Mouse (Mus musculus) forebrain, embryonic 11.5 days (tissue): Measurements from ENCODE around the gene Ireb2. TPM values are rescaled to one million over a fixed set of nuclear protein-coding genes. Genes with fewer than 3 reads are reported as not detected.
"Not testable (repeated sequence)": the region's sequence is repeated elsewhere in the genome, so short reads cannot be mapped to it uniquely, and the experiment has no call there.

Source experiments
- ATAC-seq: fragments of 200-750 bp; cut with Nextera tagmentation; replicated peaks from 2 replicates; pipeline ENCODE4 v1.8.0; 2017; ENCODE audit warnings: moderate TSS enrichment; ENCODE audit not compliant: low FRiP score
- DNase-seq: peaks from one replicate; pipeline ENCODE4 v3.0.0-alpha.2; 2017; ENCODE audit warnings: low spot score
- H3K27ac ChIP-seq: fragments of 300-500 bp; sonication (generic); 2 replicates; pipeline ENCODE4 v1.5.1; 2014; ENCODE audit warnings: low read depth, low read length
- H3K27me3 ChIP-seq: fragments of 300-500 bp; sonication (generic); 2 replicates; pipeline ENCODE4 v1.6.1; 2014; ENCODE audit warnings: mild to moderate bottlenecking, low read length, mixed read lengths; ENCODE audit not compliant: control insufficient read depth, insufficient read depth
- H3K36me3 ChIP-seq: fragments of 300-500 bp; sonication (generic); 2 replicates; pipeline ENCODE4 v1.6.1; 2014; ENCODE audit warnings: mild to moderate bottlenecking, low read length, moderate library complexity, mixed read lengths; ENCODE audit not compliant: control insufficient read depth, insufficient read depth
- H3K4me1 ChIP-seq: fragments of 300-500 bp; sonication (generic); replicated peaks from 2 replicates; pipeline ENCODE4 v1.6.1; 2014; ENCODE audit warnings: low read length, mixed read lengths; ENCODE audit not compliant: control insufficient read depth, insufficient read depth
- H3K4me2 ChIP-seq: fragments of 300-500 bp; sonication (generic); 2 replicates; pipeline ENCODE4 v1.6.1; 2014; ENCODE audit warnings: low read depth, mild to moderate bottlenecking, low read length, moderate library complexity, mixed read lengths; ENCODE audit not compliant: severe bottlenecking
- H3K4me3 ChIP-seq: fragments of 300-500 bp; sonication (generic); 2 replicates; pipeline ENCODE4 v1.5.1; 2014; ENCODE audit warnings: low read depth, low read length
- H3K9ac ChIP-seq: fragments of 300-500 bp; sonication (generic); 2 replicates; pipeline ENCODE4 v1.6.1; 2014; ENCODE audit warnings: low read length
- H3K9me3 ChIP-seq: fragments of 300-500 bp; sonication (generic); 2 replicates; pipeline ENCODE4 v1.6.1; 2016; ENCODE audit warnings: low read length, mixed read lengths; ENCODE audit not compliant: control insufficient read depth
- WGBS: fragments of 180-500 bp; shearing (Covaris S2); extraction: QIAGEN DNeasy Blood & Tissue Kit; methylation state at CpG from one replicate; pipeline ENCODE4 v1.1.7; 2014; 5-methylcytosine and 5-hydroxymethylcytosine counted together
- polyA plus RNA-seq: library from polyadenylated mRNA; unstranded; fragments of >200 nt; fragmentation: Nextera tagmentation; extraction: Ambion mirVana; gene quantifications from 2 replicates; pipeline ENCODE4 v1.2.1, GENCODE M21; 2014

Gene Ireb2
- 60.1 and 72.5 TPM in 2 replicates for polyA plus RNA-seq

- H3K9me3 ChIP-seq: no peaks in the 10 kb centered on the region
- H3K27me3 ChIP-seq: no peaks in the 10 kb centered on the region
- H3K36me3 ChIP-seq: peaks cover 2% of the 10 kb centered on the region; the same call in 1 of the 2 replicates
- DNase-seq: peak; percentile 100
- peak within 1 kb of the TSS; percentile 70 for H3K4me2 ChIP-seq
- peak within 1 kb of the TSS; percentile 94 for H3K4me3 ChIP-seq
- peak within 1 kb of the TSS; percentile 97 for H3K9ac ChIP-seq
- peak within 1 kb of the TSS; percentile 87 for H3K27ac ChIP-seq
- H3K4me1 ChIP-seq: peaks cover 9% of the 10 kb centered on the region
- ATAC-seq: peak; percentile 97
- under 1% methylated on average over 72 of the region's 72 CpGs for WGBS
Observed at GRCm38 (mm10) chr9:54863363-54864281, at the start of gene Ireb2. Ireb2 (plus strand) TSS chr9:54863789.

- DNase-seq: no peak
- no peak for ATAC-seq
- 59% methylated on average over 10 of the region's 10 CpGs for WGBS
Observed at GRCm38 (mm10) chr9:54816508-54817201, 46.9 kb upstream of the Ireb2 start.

GRCm38 (mm10) chr9:54821442-54822100, 42.0 kb upstream of the Ireb2 start:
- no peak overlapping the region for H3K9ac ChIP-seq
- ATAC-seq: peak; percentile 56; the same call in 1 of the 2 replicates
- no peaks in the 10 kb centered on the region for H3K36me3 ChIP-seq
- H3K27ac ChIP-seq: no peak overlapping the region
- H3K4me1 ChIP-seq: no peaks in the 10 kb centered on the region
- peak; percentile 62 for DNase-seq
- 57% methylated on average over 5 of the region's 5 CpGs for WGBS
- H3K4me2 ChIP-seq: no peak overlapping the region
- H3K9me3 ChIP-seq: no peaks in the 10 kb centered on the region
- H3K27me3 ChIP-seq: no peaks in the 10 kb centered on the region
- no peak overlapping the region for H3K4me3 ChIP-seq

More at GRCm38 (mm10) chr9:54816508-54817201, 46.9 kb upstream of the Ireb2 start:
- no peak overlapping the region for H3K9ac ChIP-seq
- no peaks in the 10 kb centered on the region for H3K36me3 ChIP-seq
- no peak overlapping the region for H3K27ac ChIP-seq
- no peaks in the 10 kb centered on the region for H3K9me3 ChIP-seq
- no peaks in the 10 kb centered on the region for H3K27me3 ChIP-seq
- no peaks in the 10 kb centered on the region for H3K4me1 ChIP-seq
- no peak overlapping the region for H3K4me2 ChIP-seq
- no peak overlapping the region for H3K4me3 ChIP-seq

DNA sequence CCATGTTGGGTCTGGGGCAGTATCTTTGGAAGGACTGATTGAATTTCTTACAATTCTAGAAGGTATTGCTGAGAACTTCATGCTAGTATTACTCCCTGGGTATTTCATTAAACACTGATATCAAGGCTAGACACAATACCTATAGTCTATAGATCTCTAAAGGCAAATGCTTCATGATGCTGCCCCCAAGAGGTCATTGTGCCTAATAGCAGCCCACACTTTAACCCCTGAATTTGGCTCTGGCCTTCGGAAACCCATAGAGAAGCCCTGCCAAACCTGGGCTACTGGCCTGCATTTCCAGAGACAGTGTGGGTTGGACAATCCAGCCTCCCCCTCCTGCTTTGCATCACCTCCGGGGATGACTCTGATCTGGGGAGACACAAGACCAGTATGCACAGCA, 33.8 kb upstream of the Ireb2 start:
- ATAC-seq (no peak), DNase-seq (no peak)
- Histone ChIP-seq H3K9ac (no peak overlapping the region), H3K4me3 (no peak overlapping the region), H3K27me3 (no peaks in the 10 kb centered on the region), H3K9me3 (no peaks in the 10 kb centered on the region), H3K36me3 (no peaks in the 10 kb centered on the region), H3K4me2 (no peak overlapping the region), H3K4me1 (no peaks in the 10 kb centered on the region), H3K27ac (no peak overlapping the region)
- 35% methylated on average over 2 of the region's 2 CpGs for WGBS

- peak; percentile 65 for DNase-seq
- no peaks in the 10 kb centered on the region for H3K36me3 ChIP-seq
- no peaks in the 10 kb centered on the region for H3K9me3 ChIP-seq
- no peak overlapping the region for H3K4me3 ChIP-seq
- H3K4me2 ChIP-seq: no peak overlapping the region
- H3K4me1 ChIP-seq: no peaks in the 10 kb centered on the region
- H3K27me3 ChIP-seq: no peaks in the 10 kb centered on the region
- ATAC-seq: no peak
- 43% methylated on average over 3 of the region's 3 CpGs for WGBS
- H3K9ac ChIP-seq: no peak overlapping the region
- H3K27ac ChIP-seq: no peak overlapping the region
Observed at GRCm38 (mm10) chr9:54830624-54831023, 33.0 kb upstream of the Ireb2 start.

DNA sequence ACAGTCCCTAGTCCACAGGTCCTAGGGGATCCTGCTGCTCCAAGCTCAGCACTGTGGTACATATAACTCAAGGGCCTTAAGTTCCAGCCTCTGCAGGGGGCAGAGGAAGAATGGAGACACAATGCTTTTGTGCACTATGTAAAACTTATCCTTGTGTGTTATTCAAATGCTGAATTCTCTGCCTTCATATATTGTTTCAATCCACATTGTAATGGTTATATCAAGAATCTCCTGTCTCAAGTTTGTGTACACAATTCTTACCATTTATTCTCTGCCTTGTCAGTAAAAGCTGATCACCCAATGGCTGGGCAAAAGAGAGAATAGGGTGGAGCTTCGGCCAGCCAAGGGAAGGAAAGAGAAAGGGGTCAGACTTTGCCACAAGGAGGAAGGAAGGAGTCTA, 29.8 kb upstream of the Ireb2 start:
- no peak for DNase-seq
- 73% methylated on average over 1 of the region's 1 CpGs for WGBS
- no peaks in the 10 kb centered on the region for H3K9me3 ChIP-seq
- no peaks in the 10 kb centered on the region for H3K4me1 ChIP-seq
- no peak overlapping the region for H3K4me2 ChIP-seq
- no peak overlapping the region for H3K4me3 ChIP-seq
- ATAC-seq: no peak
- H3K27me3 ChIP-seq: no peaks in the 10 kb centered on the region
- no peaks in the 10 kb centered on the region for H3K36me3 ChIP-seq
- H3K27ac ChIP-seq: no peak overlapping the region
- H3K9ac ChIP-seq: no peak overlapping the region

DNA sequence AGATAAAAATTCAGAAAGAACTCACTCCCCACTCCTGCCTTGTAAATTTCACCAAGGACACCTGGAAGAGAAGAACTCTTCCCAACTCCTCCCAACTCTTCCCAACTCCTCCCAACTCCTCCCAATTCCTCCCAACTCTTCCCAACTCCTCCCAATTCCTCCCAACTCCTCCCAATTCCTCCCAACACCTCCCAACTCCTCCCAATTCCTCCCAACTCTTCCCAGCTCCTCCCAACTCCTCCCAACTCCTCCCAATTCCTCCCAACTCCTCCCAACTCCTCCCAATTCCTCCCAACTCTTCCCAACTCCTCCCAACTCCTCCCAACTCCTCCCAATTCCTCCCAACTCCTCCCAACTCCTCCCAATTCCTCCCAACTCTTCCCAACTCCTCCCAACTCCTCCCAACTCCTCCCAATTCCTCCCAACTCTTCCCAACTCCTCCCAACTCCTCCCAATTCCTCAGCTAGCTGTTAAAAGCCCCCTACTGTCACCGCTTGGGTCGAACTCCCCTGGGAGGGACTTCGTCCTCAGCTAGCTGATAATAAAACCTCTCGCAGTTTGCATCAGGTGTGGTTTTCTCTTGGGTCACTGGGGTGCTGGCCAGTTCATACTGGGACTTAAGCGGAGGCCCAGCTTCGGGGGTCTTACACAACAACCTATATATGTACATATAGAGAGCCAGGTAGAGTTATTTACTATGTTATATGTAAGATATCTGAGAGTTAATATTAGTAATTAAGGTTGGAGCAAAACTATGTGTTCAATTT, 27.5 kb upstream of the Ireb2 start:
- H3K9me3 ChIP-seq, H3K4me1 ChIP-seq, H3K36me3 ChIP-seq, H3K4me3 ChIP-seq, DNase-seq, H3K27me3 ChIP-seq, H3K27ac ChIP-seq, H3K4me2 ChIP-seq, ATAC-seq, H3K9ac ChIP-seq: not testable (repeated sequence)
- WGBS: 89% methylated on average over 6 of the region's 6 CpGs

DNA sequence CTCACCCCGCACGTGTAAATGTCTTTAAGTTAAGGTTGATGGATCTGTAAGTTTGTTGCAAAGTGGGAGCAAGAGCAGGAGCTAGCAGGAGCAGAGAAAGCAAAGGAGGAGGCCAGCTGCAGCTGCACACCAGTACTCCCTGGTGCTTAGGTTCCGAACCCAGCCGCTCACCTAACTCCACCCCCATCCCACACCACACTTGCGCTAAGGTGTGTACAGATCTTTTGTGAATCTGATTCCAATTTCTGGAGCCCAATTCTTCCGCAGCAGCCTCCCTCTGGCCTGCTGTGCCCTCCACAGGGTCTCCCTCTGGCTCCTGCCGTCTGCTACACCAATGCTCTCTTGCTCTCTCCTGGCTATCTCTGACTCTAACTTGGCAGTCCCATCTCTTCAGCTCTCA, 25.8 kb upstream of the Ireb2 start:
- Histone ChIP-seq H3K4me1 (no peaks in the 10 kb centered on the region), H3K27ac (no peak overlapping the region), H3K4me3 (no peak overlapping the region), H3K4me2 (no peak overlapping the region), H3K9me3 (no peaks in the 10 kb centered on the region), H3K27me3 (no peaks in the 10 kb centered on the region), H3K36me3 (no peaks in the 10 kb centered on the region), H3K9ac (no peak overlapping the region)
- whole genome bisulfite sequencing: 67% methylated on average over 7 of the region's 7 CpGs
- DNase-seq: no peak
- no peak for ATAC-seq
